Mouse (Mus musculus) ES-E14 (cell line): ENCODE measurements around the gene Carmil2.

Source experiments
- CHD2 ChIP-seq: IDR thresholded peaks from 2 replicates; pipeline ENCODE4 v1.6.1; 2014; ENCODE audit warnings: mild to moderate bottlenecking, low read depth, low read length, inconsistent platforms
- HCFC1 ChIP-seq: IDR thresholded peaks from 2 replicates; pipeline ENCODE4 v1.6.1; 2012; ENCODE audit warnings: low read length, inconsistent platforms, borderline replicate concordance; ENCODE audit not compliant: insufficient read depth
- MAFK ChIP-seq: IDR thresholded peaks from 2 replicates; pipeline ENCODE4 v1.6.1; 2014; ENCODE audit warnings: mild to moderate bottlenecking, low read depth, low read length, inconsistent platforms; ENCODE audit not compliant: insufficient read depth
- ZC3H11A ChIP-seq: IDR thresholded peaks from 2 replicates; pipeline ENCODE4 v1.6.1; 2012; ENCODE audit warnings: low read depth, mild to moderate bottlenecking, inconsistent platforms, low read length, borderline replicate concordance
- ZNF384 ChIP-seq: IDR thresholded peaks from 2 replicates; pipeline ENCODE4 v1.6.1; 2012; ENCODE audit warnings: low read depth, low read length, inconsistent platforms

- no peak for TF ChIP-seq ZNF384
- TF ChIP-seq ZC3H11A = no peak
- no peak for TF ChIP-seq CHD2
- no peak for TF ChIP-seq HCFC1
- TF ChIP-seq MAFK = no peak
Measured at GRCm38 (mm10) chr8:105716302-105716945, 30.4 kb downstream of the Carmil2 start.
